Mouse (Mus musculus): Measurements from ENCODE around the gene Ttll11. TPM values are rescaled to one million over a fixed set of nuclear protein-coding genes. Genes with fewer than 3 reads are reported as not detected.
A peak's percentile ranks its signal among the peaks of the same experiment; 100 is the strongest.

Gene Ttll11
- polyA plus RNA-seq, 1 experiment from 2014 or later, result 6.1 TPM

GRCm38 (mm10) chr2:35845611-35846504 lies 133.9 kb downstream of the Ttll11 start:
- Histone ChIP-seq H3K27me3 (ENCODE audit: control insufficient read depth, insufficient read depth, low read length) (no peaks in the 10 kb centered on the region), H3K27ac (ENCODE audit: low read depth, low read length) (no peak overlapping the region; the same call in 1 of the 2 replicates), H3K36me3 (ENCODE audit: control insufficient read depth, insufficient read depth, low read length) (no peaks in the 10 kb centered on the region), H3K4me2 (ENCODE audit: low read depth, low read length) (no peak overlapping the region), H3K4me3 (ENCODE audit: low read depth, low read length) (no peak overlapping the region), H3K9ac (replicated peaks; ENCODE audit: low read depth, low read length) (no peak overlapping the region), H3K9me3 (ENCODE audit: control insufficient read depth, low read length) (no peaks in the 10 kb centered on the region), H3K4me1 (ENCODE audit: control insufficient read depth, insufficient read depth, low read length) (peaks cover 9% of the 10 kb centered on the region; the same call in 1 of the 2 replicates)
- WGBS, result 36% methylated on average over 11 of the region's 11 CpGs
- ATAC-seq (ENCODE audit: low read depth), result no peak

GRCm38 (mm10) chr2:35843896-35844690 lies 135.6 kb downstream of the Ttll11 start:
- WGBS, result 26% methylated on average over 13 of the region's 13 CpGs
- peak; percentile 12; the same call in 1 of the 2 replicates for ATAC-seq (ENCODE audit: low read depth)
- Histone ChIP-seq H3K27me3 (ENCODE audit: control insufficient read depth, insufficient read depth, low read length) (no peaks in the 10 kb centered on the region), H3K36me3 (ENCODE audit: control insufficient read depth, insufficient read depth, low read length) (no peaks in the 10 kb centered on the region), H3K9me3 (ENCODE audit: control insufficient read depth, low read length) (no peaks in the 10 kb centered on the region), H3K4me2 (ENCODE audit: low read depth, low read length) (no peak overlapping the region), H3K9ac (replicated peaks; ENCODE audit: low read depth, low read length) (no peak overlapping the region), H3K27ac (ENCODE audit: low read depth, low read length) (no peak overlapping the region), H3K4me3 (ENCODE audit: low read depth, low read length) (no peak overlapping the region), H3K4me1 (ENCODE audit: control insufficient read depth, insufficient read depth, low read length) (peaks cover 9% of the 10 kb centered on the region; the same call in 1 of the 2 replicates)

DNA sequence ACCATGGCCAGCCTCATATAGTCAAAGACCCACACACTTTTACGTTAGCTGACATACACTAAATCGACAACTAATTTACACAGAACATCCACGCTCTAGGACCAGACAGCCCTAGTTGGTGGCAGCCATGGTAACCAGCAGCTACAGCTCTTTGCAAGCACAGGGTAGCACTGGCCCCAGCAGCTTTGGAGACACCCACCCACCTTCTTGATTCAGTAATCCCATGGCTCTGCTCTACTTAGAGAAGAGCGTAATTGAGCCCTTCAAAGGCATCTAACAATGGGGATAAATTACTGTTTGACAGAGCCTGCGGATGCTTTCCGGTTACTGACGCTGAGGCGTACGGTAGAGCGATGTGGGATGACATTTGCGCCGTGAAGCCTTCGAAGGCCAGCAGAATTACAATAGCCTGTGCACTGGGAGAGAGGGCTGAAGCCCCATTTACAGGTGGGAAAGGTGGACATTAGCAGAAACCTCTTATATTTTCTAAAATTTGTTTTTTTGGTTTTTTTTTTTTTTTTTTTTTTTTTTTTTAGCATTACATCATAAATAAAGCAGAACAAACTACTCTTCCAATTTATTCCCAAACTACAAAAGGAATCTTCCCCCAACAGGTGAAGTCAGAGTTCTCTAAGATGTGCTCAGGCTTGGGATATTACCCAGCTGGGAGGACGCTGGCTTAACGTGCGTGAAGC lies 136.8 kb downstream of the Ttll11 start:
- ATAC-seq (ENCODE audit: low read depth), result no peak
- no peak overlapping the region for H3K9ac ChIP-seq (replicated peaks; ENCODE audit: low read depth, low read length)
- peaks cover 9% of the 10 kb centered on the region; the same call in 1 of the 2 replicates for H3K4me1 ChIP-seq (ENCODE audit: control insufficient read depth, insufficient read depth, low read length)
- no peaks in the 10 kb centered on the region for H3K27me3 ChIP-seq (ENCODE audit: control insufficient read depth, insufficient read depth, low read length)
- no peaks in the 10 kb centered on the region for H3K9me3 ChIP-seq (ENCODE audit: control insufficient read depth, low read length)
- 42% methylated on average over 16 of the region's 16 CpGs for WGBS
- no peaks in the 10 kb centered on the region for H3K36me3 ChIP-seq (ENCODE audit: control insufficient read depth, insufficient read depth, low read length)
- H3K27ac ChIP-seq (ENCODE audit: low read depth, low read length), result no peak overlapping the region
- no peak overlapping the region for H3K4me3 ChIP-seq (ENCODE audit: low read depth, low read length)
- no peak overlapping the region for H3K4me2 ChIP-seq (ENCODE audit: low read depth, low read length)

GRCm38 (mm10) chr2:35841841-35842420 lies 137.8 kb downstream of the Ttll11 start:
- WGBS, result 68% methylated on average over 4 of the region's 4 CpGs

GRCm38 (mm10) chr2:35840956-35841816 lies 138.5 kb downstream of the Ttll11 start:
- Histone ChIP-seq H3K4me3 (ENCODE audit: low read depth, low read length) (no peak overlapping the region), H3K36me3 (ENCODE audit: control insufficient read depth, insufficient read depth, low read length) (no peaks in the 10 kb centered on the region), H3K4me2 (ENCODE audit: low read depth, low read length) (no peak overlapping the region), H3K27me3 (ENCODE audit: control insufficient read depth, insufficient read depth, low read length) (no peaks in the 10 kb centered on the region), H3K4me1 (ENCODE audit: control insufficient read depth, insufficient read depth, low read length) (peaks cover 9% of the 10 kb centered on the region; the same call in 1 of the 2 replicates), H3K27ac (ENCODE audit: low read depth, low read length) (no peak overlapping the region), H3K9me3 (ENCODE audit: control insufficient read depth, low read length) (no peaks in the 10 kb centered on the region), H3K9ac (replicated peaks; ENCODE audit: low read depth, low read length) (no peak overlapping the region)
- 27% methylated on average over 14 of the region's 14 CpGs for WGBS
- ATAC-seq (ENCODE audit: low read depth), result no peak

More at GRCm38 (mm10) chr2:35841841-35842420, 137.8 kb downstream of the Ttll11 start:
- Histone ChIP-seq H3K36me3 (ENCODE audit: control insufficient read depth, insufficient read depth, low read length) (no peaks in the 10 kb centered on the region), H3K9me3 (ENCODE audit: control insufficient read depth, low read length) (no peaks in the 10 kb centered on the region), H3K9ac (replicated peaks; ENCODE audit: low read depth, low read length) (no peak overlapping the region), H3K27ac (ENCODE audit: low read depth, low read length) (no peak overlapping the region), H3K4me2 (ENCODE audit: low read depth, low read length) (no peak overlapping the region), H3K4me1 (ENCODE audit: control insufficient read depth, insufficient read depth, low read length) (peaks cover 9% of the 10 kb centered on the region; the same call in 1 of the 2 replicates), H3K4me3 (ENCODE audit: low read depth, low read length) (no peak overlapping the region), H3K27me3 (ENCODE audit: control insufficient read depth, insufficient read depth, low read length) (no peaks in the 10 kb centered on the region)
- no peak for ATAC-seq (ENCODE audit: low read depth)

DNA sequence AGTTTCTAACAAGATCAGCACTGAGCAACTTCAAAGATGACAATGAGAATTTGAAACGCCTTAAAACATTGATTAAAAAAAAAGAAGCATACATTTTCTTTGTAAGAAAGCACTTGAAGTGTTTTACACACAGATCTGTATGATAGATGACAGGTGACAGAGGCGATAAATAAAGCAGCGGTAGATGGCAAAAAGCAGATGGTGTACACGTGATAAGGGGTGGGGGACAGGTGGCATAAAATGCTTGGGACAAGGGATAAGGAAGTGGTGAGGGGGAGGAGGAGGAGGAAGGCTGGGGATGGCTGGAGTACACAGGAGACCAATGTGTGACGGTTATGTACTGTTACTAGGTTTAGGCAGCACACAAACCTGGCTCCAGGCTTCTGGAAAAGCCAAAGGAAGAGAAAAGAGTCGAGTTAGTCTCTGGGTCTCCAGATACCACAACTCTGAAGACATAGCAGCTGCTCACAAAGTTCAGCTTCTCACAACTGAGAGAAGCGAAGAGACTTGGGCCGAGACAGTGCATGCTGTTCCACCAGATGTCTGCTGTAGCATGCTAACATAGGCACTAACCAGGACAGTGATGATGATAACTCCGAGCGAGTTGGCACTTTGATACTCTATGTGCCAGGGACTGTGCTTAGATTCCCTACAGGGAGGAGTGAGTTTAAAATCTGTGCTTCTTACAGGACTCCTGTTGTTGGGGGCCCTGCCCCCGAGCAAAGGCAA lies 140.8 kb downstream of the Ttll11 start:
- no peak for ATAC-seq (ENCODE audit: low read depth)
- H3K9ac ChIP-seq (replicated peaks; ENCODE audit: low read depth, low read length), result no peak overlapping the region
- 80% methylated on average over 11 of the region's 11 CpGs for WGBS
- no peaks in the 10 kb centered on the region for H3K9me3 ChIP-seq (ENCODE audit: control insufficient read depth, low read length)
- no peak overlapping the region for H3K4me2 ChIP-seq (ENCODE audit: low read depth, low read length)
- no peak overlapping the region for H3K4me3 ChIP-seq (ENCODE audit: low read depth, low read length)
- no peaks in the 10 kb centered on the region for H3K27me3 ChIP-seq (ENCODE audit: control insufficient read depth, insufficient read depth, low read length)
- H3K36me3 ChIP-seq (ENCODE audit: control insufficient read depth, insufficient read depth, low read length), result no peaks in the 10 kb centered on the region
- H3K27ac ChIP-seq (ENCODE audit: low read depth, low read length), result no peak overlapping the region
- H3K4me1 ChIP-seq (ENCODE audit: control insufficient read depth, insufficient read depth, low read length), result peaks cover 9% of the 10 kb centered on the region; the same call in 1 of the 2 replicates

- Histone ChIP-seq H3K9me3 (ENCODE audit: control insufficient read depth, low read length) (no peaks in the 10 kb centered on the region), H3K4me3 (ENCODE audit: low read depth, low read length) (no peak overlapping the region), H3K36me3 (ENCODE audit: control insufficient read depth, insufficient read depth, low read length) (no peaks in the 10 kb centered on the region), H3K4me1 (ENCODE audit: control insufficient read depth, insufficient read depth, low read length) (peaks cover 4% of the 10 kb centered on the region), H3K27me3 (ENCODE audit: control insufficient read depth, insufficient read depth, low read length) (no peaks in the 10 kb centered on the region), H3K9ac (replicated peaks; ENCODE audit: low read depth, low read length) (no peak overlapping the region), H3K27ac (ENCODE audit: low read depth, low read length) (0 out of 2 replicates have a peak overlapping the region, but pooled peaks have one; percentile 7), H3K4me2 (ENCODE audit: low read depth, low read length) (no peak overlapping the region)
- no peak for ATAC-seq (ENCODE audit: low read depth)
- 89% methylated on average over 10 of the region's 10 CpGs for WGBS
Observed at GRCm38 (mm10) chr2:35834198-35834913, 145.4 kb downstream of the Ttll11 start.

Data from neural tube, embryonic 14.5 days (tissue).